Mouse (Mus musculus) macrophage (primary cell): Measurements from ENCODE around the gene Atp6v0a2. TPM values are rescaled to one million over a fixed set of nuclear protein-coding genes. Genes with fewer than 3 reads are reported as not detected.
A peak's percentile ranks its signal among the peaks of the same experiment; 100 is the strongest.
"Not testable (repeated sequence)": the region's sequence is repeated elsewhere in the genome, so short reads cannot be mapped to it uniquely, and the experiment has no call there.

Experiments used
- H3K27ac ChIP-seq: fragments of 350-480 bp; formaldehyde crosslinking; 2 replicates; pipeline ENCODE4 v1.9.0; 2021
- H3K36me3 ChIP-seq: fragments of 350-480 bp; formaldehyde crosslinking; 2 replicates; pipeline ENCODE4 v1.9.0; 2021; ENCODE audit errors: inconsistent target
- H3K4me3 ChIP-seq: fragments of 350-480 bp; formaldehyde crosslinking; 2 replicates; pipeline ENCODE4 v1.9.0; 2021; ENCODE audit errors: inconsistent target
- H3K79me2 ChIP-seq: fragments of 350-480 bp; formaldehyde crosslinking; 2 replicates; pipeline ENCODE4 v1.9.0; 2021; ENCODE audit errors: inconsistent target
- WGBS: methylation state at CpG from one replicate; pipeline ENCODE4 v1.1.7; 2026; ENCODE audit warnings: inconsistent platforms; ENCODE audit not compliant: missing documents; 5-methylcytosine and 5-hydroxymethylcytosine counted together
- polyA plus RNA-seq: library from polyadenylated mRNA; stranded (reverse); fragments of 250-400 nt; gene quantifications from 3 replicates; pipeline ENCODE4 v1.2.4, GENCODE M21; 2018; ENCODE audit warnings: inconsistent platforms

Atp6v0a2 gene
- polyA plus RNA-seq, 1 experiment from 2014 or later = 14.2 TPM

DNA sequence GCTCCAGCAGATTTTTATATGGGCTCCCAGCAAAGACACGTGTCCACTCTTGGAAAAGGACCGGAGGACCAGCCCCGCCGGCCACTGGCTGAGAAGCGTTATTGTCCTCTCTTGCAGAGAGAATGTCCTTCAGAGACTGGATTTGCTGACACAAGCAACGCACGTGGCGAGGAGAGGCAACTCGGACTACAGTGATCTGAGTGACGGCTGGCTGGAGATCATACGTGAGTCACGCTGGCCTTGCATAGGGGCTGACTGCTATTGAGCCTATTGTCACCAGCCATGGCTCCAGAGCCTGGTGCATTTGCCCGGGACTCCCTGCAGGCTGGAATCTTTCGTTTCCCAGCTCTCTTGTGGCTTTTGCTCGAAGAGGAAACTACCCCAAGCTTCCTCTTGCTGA, 5.5 kb upstream of the Atp6v0a2 start:
- H3K4me3 ChIP-seq = no peak overlapping the region
- 0 out of 2 replicates have a peak overlapping the region, but pooled peaks have one; percentile 10 for H3K27ac ChIP-seq
- 68% methylated on average over 15 of the region's 15 CpGs for WGBS
- no peaks in the 10 kb centered on the region for H3K36me3 ChIP-seq
- H3K79me2 ChIP-seq = no peaks in the 10 kb centered on the region

DNA sequence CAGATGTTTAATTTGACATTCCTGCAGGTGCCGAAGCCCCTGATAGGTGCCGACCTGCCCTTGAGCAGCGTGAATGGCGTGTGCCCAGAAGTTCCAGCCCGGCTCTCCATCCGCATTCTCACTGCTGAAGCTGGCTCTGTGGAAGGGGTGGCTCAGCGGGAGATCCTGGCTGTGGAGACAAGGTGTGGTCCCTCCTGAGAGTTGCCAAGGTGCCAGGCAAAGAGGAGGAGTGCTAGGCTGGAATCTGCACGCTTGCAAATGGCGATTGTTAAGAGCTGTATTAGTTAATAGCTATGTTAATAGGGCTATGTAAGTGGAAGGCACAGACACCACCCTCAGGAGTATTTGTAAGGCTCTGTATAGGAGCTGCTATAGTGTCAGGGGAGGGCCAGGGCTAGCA, 4.1 kb upstream of the Atp6v0a2 start:
- Histone ChIP-seq H3K27ac (no peak overlapping the region), H3K4me3 (no peak overlapping the region), H3K79me2 (peaks cover 1% of the 10 kb centered on the region), H3K36me3 (no peaks in the 10 kb centered on the region)
- 94% methylated on average over 9 of the region's 9 CpGs for WGBS

DNA sequence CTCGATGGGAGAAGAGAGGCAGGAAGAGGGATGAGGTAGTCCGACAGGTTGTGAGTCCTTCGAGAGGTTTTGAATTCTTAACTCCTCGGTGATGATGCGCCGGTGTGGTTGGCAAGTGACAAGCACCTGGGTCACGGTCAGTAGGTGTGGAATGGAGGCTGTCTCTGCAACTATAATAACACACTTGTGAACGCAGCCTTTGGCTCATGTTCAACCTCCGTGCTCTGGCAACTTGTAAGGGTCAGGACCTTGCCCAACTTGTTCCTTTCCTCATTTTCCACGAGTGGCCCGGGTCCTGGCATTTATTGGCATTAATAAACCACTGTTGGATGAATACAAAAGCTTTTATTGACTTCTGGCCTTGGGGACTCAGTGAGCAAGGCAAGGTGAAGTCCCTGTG, 1.3 kb downstream of the Atp6v0a2 start:
- Histone ChIP-seq H3K4me3 (peak overlapping the region; percentile 86), H3K79me2 (peaks cover 19% of the 10 kb centered on the region)
- 10% methylated on average over 11 of the region's 11 CpGs for WGBS

DNA sequence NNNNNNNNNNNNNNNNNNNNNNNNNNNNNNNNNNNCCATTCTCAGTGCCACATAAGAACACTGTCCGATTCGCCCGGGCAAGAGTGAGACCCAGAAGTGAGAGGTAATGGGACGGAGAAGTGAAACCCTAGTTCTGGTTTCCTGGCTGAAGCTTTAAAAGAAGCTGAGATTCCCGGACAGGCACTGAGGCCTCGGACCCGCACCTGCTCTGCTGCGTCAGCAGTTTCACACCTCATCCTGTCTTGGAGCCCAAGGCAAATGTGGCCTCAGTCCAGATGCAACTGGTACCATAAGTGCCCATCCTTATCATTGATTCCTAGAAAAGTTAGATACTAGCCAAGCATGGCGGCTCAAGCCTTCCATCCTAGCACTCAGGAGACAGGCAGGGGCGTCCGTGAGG, 3.3 kb downstream of the Atp6v0a2 start:
- Histone ChIP-seq H3K36me3 (peaks cover 32% of the 10 kb centered on the region), H3K79me2 (peaks cover 19% of the 10 kb centered on the region), H3K4me3 (no peak overlapping the region), H3K27ac (no peak overlapping the region)
- WGBS = 58% methylated on average over 11 of the region's 11 CpGs

More for the DNA sequence above, 1.3 kb downstream of the Atp6v0a2 start:
- Histone ChIP-seq H3K36me3 (peaks cover 13% of the 10 kb centered on the region), H3K27ac (no peak overlapping the region)

DNA sequence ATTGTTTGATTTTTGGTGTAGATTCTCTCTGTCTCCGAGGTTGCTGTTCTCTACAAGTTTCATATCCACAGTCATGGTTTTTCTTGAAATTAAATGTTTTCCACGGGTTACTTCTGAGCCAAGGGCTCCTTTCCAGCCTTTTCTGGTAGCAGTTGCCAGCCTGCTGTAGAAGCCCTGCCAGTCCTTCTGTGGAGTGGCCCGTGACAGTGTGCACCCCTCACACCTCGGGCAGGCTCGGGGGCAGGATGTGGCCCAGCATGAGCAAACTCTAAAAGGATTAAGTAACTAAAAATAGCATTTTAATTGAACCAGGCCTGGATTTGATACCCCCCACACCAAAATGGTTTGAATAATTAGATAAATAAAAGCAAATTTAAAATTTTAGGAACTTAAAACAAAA, 4.1 kb downstream of the Atp6v0a2 start:
- 82% methylated on average over 5 of the region's 5 CpGs for WGBS
- Histone ChIP-seq H3K79me2 (peaks cover 19% of the 10 kb centered on the region), H3K36me3 (peaks cover 39% of the 10 kb centered on the region), H3K27ac (no peak overlapping the region), H3K4me3 (no peak overlapping the region)

DNA sequence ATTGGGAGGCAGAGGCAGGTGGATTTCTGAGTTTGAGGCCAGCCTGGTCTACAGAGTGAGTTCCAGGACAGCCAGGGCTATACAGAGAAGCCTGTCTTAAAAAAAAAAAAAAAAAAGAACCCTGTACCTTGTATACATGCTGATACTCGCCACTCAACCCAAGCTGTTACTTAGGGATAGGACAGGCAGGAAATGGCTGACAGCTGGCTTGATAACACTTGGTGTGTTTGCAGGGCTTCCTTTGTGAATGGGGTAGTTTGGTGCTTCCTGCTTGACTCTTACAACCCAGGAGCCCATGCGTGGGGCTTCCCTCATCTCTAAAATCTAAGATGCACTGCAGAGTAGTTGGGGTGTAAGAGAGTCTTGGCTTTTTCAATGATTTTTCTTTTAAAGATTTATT, 5.0 kb downstream of the Atp6v0a2 start:
- H3K36me3 ChIP-seq = peaks cover 47% of the 10 kb centered on the region
- 100% methylated on average over 2 of the region's 2 CpGs for WGBS

DNA sequence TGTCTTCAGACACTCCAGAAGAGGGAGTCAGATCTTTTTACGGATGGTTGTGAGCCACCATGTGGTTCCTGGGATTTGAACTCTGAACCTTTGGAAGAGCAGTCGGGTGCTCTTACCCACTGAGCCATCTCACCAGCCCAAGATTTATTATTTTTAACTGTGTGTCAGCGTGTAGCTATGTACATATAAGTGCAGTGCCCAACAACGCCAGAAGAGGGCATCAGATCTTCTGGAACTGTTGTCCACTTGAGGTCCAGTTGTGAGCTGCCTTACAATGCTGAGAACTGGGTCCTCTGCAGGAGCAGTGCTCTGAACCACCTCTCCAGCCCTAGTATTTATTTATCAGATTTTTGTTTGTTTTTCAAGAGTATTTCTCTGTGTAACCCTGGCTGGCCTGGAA, 6.7 kb downstream of the Atp6v0a2 start:
- H3K36me3 ChIP-seq = peaks cover 63% of the 10 kb centered on the region
- not testable (repeated sequence) for H3K27ac ChIP-seq, H3K79me2 ChIP-seq, H3K4me3 ChIP-seq
- 88% methylated on average over 4 of the region's 4 CpGs for WGBS

More for the DNA sequence above, 5.0 kb downstream of the Atp6v0a2 start:
- Histone ChIP-seq H3K4me3 (no peak overlapping the region), H3K27ac (no peak overlapping the region), H3K79me2 (peaks cover 19% of the 10 kb centered on the region)

DNA sequence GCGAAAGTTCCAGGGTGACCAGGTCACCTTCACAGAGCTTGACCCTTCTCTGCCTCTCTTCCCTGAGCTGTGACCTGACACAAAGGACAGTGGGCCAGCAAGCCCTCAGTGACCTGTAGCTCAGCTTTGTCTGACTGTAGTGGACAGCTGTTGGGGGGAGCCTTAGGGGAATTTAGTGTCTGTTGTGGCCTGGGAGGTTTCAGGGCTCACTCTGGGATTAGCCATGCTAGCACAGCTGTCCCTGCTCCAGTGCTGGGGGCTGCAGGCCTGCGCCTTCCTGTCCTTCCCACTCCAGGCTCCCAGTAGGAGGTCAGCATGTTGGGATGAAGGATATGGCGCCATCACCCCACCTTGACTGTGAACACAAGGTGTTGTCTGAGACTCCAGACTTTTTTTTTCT, 7.8 kb downstream of the Atp6v0a2 start:
- no peaks in the 10 kb centered on the region for H3K79me2 ChIP-seq
- H3K27ac ChIP-seq = no peak overlapping the region
- WGBS = 92% methylated on average over 3 of the region's 3 CpGs
- no peak overlapping the region for H3K4me3 ChIP-seq
- H3K36me3 ChIP-seq = peaks cover 69% of the 10 kb centered on the region

DNA sequence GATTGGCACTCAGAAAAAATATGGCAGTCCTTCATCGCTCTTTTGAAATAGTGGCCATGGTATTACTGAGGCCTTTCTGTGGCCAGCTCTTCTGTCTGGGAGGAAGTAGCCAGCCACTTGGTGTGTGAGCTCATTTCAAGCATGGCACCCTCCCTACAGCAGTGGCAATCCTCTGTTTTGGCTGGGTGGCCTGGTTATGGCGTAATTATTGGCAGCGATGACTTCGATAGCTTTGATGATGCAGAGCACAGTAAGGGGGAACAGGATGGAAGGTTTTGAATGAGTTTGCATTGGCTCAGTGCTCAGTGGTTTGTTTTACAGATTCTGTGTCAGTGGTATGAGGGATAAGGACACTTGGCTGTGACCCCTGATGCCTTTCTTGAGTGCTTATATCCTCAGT, 8.3 kb downstream of the Atp6v0a2 start:
- no peak overlapping the region for H3K4me3 ChIP-seq
- no peak overlapping the region for H3K27ac ChIP-seq
- H3K79me2 ChIP-seq = no peaks in the 10 kb centered on the region
- WGBS = 100% methylated on average over 4 of the region's 4 CpGs
- H3K36me3 ChIP-seq = peaks cover 75% of the 10 kb centered on the region

DNA sequence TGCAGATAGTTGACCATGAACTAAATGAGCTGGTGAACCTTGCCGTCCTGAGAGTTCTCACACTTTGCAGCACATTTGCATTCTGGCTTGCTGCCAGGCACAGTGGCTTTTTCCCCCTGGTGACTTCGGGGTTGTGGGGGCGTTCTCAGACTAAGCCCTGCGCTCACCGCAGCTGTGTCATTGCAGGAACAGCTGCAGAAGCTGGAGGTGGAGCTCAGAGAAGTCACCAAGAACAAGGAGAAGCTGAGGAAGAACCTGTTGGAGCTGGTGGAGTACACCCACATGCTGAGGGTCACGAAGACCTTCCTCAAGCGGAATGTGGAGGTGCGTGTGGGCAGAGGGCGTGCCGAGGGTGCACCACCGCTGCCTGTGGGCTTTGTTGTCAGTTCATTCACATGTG, 8.9 kb downstream of the Atp6v0a2 start:
- H3K27ac ChIP-seq = no peak overlapping the region
- no peak overlapping the region for H3K4me3 ChIP-seq
- H3K79me2 ChIP-seq = no peaks in the 10 kb centered on the region
- 76% methylated on average over 11 of the region's 11 CpGs for WGBS
- H3K36me3 ChIP-seq = peaks cover 81% of the 10 kb centered on the region

DNA sequence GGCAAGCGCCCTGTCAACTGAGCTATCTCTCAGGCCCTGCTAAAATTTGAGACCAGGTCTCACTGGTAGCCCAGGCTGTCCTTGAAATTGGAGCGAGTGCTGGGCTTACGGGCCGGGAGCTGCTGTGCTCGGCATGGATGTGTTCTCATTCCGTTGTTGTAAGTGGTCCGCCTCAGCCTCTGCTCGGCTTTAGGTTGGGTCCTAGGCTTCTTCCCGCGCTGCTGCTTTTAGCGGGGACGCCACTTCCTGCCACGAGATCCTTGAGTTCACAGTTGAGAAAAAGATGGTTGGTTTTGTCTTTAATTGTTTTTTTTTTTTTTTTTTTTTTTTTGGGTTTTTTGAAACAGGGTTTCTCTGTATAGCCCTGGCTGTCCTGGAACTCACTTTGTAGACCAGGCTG, 9.5 kb downstream of the Atp6v0a2 start:
- 95% methylated on average over 12 of the region's 13 CpGs for WGBS
- no peak overlapping the region for H3K4me3 ChIP-seq
- peaks cover 86% of the 10 kb centered on the region for H3K36me3 ChIP-seq
- H3K79me2 ChIP-seq = no peaks in the 10 kb centered on the region
- H3K27ac ChIP-seq = no peak overlapping the region

DNA sequence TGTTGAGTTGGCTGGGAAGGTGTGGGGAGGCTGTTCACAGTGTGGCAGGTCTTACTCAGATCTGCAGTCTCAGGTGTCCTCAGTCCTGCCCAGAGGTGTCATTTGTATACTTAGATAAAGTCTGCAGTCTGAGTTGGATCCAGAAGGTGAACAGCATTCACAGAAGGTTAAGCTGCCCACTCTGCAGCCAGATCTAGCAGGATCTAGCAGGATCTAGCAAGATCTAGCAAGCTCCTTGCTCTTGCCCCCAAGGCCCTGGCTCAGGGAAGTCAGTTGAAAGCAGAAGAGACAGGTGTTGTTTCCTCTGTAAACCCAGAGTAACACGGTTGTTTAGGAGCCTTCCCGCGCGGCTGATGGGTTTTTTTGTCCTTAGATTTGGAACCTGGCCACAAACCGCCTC, 85.4 kb downstream of the Atp6v0a2 start:
- H3K36me3 ChIP-seq = peaks cover 69% of the 10 kb centered on the region
- no peak overlapping the region for H3K4me3 ChIP-seq
- H3K27ac ChIP-seq = no peak overlapping the region
- 92% methylated on average over 5 of the region's 5 CpGs for WGBS
- no peaks in the 10 kb centered on the region for H3K79me2 ChIP-seq

DNA sequence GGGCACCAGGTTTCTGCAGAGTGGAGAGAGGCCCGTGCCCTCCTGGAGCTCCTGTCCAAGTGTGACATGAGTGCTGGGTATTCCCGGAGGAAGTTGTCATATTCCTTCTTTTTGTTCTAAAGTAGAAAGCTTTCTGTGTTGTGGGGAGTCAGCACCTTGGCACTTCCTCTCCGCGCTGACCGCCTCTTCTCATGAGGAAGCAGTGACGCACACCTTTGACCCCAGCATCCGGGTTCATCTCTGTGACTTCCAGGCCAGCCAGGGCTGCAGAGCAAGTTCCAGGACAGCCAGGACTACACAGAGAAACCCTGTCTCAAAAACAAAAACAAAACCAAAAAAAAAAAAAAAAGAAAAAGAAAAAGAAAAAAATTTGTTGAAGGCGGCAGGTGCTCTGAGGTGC, 86.8 kb downstream of the Atp6v0a2 start:
- Histone ChIP-seq H3K27ac (no peak overlapping the region), H3K79me2 (no peaks in the 10 kb centered on the region)
- 91% methylated on average over 8 of the region's 8 CpGs for WGBS

DNA sequence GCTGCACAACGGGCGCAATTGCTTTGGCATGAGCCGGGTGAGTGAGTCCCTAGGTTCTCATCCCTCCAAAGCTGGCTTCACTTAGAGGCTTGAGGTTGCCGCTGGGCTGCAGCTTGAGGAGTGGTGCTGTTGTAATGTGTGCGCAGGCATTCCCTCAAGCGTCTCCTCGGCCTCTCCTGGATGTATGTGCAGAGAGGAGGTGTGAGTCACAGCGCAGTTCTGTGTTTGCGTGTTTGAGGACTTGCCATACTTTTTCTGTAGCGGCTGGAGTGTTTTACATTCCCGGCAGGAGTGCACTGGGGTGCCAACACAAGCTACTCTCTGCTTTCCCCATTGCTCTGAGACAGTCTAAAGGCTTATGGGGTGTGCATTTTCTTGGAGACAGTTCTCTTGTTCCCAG, 89.6 kb downstream of the Atp6v0a2 start:
- Histone ChIP-seq H3K36me3 (peaks cover 90% of the 10 kb centered on the region), H3K79me2 (no peaks in the 10 kb centered on the region), H3K27ac (no peak overlapping the region), H3K4me3 (no peak overlapping the region)
- 89% methylated on average over 8 of the region's 11 CpGs for WGBS

More for the DNA sequence above, 86.8 kb downstream of the Atp6v0a2 start:
- no peak overlapping the region for H3K4me3 ChIP-seq
- H3K36me3 ChIP-seq = peaks cover 83% of the 10 kb centered on the region

DNA sequence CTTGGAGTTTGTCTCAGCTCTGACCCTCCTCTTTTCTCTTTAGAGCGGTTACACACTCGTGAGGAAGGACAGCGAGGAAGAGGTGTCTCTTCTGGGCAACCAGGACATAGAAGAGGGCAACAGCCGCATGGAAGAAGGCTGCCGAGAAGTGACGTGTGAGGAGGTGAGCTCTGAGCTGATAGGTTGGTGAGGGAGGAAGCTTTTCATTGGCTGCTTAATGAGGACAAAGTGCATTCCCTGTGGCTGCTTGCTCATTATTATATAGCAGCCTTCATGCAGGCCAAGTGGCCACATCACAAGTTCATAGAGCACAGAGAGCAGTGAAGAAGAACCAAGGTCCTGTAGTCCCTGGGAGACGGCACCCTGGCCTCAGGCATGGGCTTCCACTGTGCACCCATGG, 90.0 kb downstream of the Atp6v0a2 start:
- Histone ChIP-seq H3K27ac (no peak overlapping the region), H3K79me2 (no peaks in the 10 kb centered on the region), H3K4me3 (no peak overlapping the region), H3K36me3 (peaks cover 90% of the 10 kb centered on the region)
- WGBS = 84% methylated on average over 7 of the region's 7 CpGs

DNA sequence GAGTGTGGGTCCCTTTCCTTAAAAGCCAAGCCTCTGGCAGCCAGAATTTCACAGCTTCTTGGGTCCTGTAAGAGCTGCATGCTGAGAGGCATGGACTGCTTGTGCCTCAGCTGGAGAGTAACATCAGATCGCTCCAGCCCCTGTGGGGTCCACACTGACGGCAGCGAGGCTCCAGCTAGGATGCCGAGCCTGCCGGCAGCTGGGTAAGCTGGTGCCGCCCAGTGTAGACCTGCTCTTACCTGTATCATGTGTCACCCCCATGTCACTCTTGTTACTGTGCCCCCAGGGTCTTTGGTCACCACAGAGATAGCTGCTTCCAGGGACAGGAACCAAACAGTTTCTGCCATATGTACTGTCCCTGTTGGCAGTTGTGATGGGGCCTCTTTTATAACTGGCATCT, 94.7 kb downstream of the Atp6v0a2 start:
- H3K27ac ChIP-seq = no peak overlapping the region
- peaks cover 53% of the 10 kb centered on the region for H3K36me3 ChIP-seq
- WGBS = 98% methylated on average over 6 of the region's 6 CpGs
- no peaks in the 10 kb centered on the region for H3K79me2 ChIP-seq
- no peak overlapping the region for H3K4me3 ChIP-seq
